Mouse (Mus musculus) adrenal gland, adult 18-20 months (tissue): Measurements from ENCODE around the gene Tbc1d16. TPM values are rescaled to one million over a fixed set of nuclear protein-coding genes. Genes with fewer than 3 reads are reported as not detected.

Source experiments
- DNase-seq, 2 experiments: peaks; one replicate each; pipeline ENCODE4 v3.0.0; 2021 to 2022; ENCODE audit warnings: low spot score in 2 of 2
- total RNA-seq, 2 experiments: library from RNA; stranded (reverse); gene quantifications; 1 replicate in 1 of 2; 2 replicates in 1 of 2; pipeline ENCODE4 v1.2.3; 2021

Gene Tbc1d16
- total RNA-seq, 2 experiments from 2014 or later, result 17.7 to 30.8 TPM

DNA sequence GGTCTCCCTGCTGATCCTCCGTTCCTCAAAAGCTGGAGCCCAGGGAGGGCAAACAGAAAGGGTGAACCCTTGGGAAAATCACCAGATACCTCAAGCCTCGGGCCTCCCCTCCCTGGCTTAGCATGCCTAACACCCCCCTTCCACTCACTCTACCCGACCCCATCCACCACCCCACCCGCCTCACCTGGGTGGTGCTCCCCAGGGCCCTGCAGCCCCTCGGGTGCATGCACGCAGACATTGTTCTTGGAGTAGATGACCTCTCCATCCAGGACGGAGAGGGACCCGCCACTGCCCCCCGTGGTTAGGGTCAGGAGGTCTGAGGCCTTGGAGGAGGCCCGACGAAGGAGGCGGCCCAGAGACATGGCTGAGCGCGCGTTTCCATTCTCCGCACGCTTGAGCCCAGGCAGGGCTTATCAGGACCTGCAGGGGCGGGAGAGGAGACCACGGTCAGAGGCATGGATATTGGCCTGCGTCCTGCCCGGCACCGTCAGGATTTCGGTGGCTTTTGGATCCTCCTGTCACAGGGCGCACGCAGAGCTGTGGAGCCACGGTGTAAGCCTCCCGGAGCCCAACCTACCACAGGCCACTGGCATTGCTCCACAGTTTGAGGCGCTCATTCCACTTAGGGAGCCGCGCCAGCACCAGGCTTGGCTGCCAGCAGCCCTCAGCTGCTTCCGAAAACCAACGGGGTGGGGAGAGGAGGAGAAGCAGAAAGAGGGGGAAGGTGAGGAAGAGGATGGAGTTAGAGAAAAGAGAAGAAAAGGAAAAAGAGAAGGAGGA lies 17.8 kb downstream of the Tbc1d16 start:
- no peak for DNase-seq

DNA sequence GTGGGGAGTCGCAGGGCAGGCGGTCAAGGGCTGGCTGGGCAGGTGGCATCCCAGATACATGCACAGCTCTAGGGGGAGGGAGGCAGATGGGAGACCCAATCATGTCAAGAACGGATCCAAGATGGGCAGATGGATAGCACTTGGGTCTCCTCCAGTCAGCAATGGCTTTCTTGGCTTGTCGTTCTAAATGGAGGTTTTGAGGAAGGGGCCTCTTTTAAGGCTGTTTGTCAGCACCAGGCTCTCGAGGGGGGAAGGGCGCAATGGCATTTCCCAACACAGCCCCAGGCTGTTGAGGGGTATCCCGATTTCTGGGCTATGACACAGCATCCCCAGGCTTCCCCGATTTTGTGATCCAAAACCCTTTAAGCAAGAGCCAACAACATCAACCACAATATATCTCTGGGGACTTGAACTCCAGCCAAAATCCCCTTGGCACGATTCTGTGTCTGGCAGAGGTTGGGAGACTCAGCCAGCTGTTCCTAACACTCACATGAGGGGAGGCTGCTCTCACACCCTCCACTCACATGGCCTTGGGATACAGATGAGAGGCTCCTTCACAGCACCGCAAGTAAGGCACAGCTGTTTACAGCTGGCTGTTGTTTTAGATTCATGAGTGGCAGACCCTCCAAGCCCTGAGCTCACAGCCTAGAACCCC lies 18.8 kb downstream of the Tbc1d16 start:
- DNase-seq, result no peak

DNA sequence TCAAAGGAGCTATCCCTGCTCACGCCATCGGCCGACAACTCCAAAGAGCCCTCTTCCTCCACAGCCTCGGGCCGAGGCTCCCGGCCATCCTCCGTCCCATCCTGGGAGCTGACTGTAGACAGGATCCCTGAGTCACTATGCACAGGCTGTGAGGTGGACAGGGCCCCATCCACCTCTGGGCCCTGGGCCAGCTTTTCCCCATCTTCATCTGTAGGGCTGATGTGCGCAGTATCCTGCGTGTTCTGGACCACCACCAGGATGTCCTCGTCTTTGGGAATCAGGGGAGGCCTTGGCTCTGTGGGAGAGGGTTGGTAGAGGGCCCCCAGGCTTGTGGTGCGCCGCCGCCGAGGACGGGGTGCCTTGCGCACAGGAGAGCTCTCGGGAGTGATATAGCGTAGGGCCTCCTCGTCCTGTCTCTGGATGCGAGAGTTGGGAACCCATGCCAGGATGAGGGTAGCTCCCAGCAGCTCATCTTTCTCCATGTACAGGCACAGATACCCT lies 19.4 kb downstream of the Tbc1d16 start:
- DNase-seq, result no peak

DNA sequence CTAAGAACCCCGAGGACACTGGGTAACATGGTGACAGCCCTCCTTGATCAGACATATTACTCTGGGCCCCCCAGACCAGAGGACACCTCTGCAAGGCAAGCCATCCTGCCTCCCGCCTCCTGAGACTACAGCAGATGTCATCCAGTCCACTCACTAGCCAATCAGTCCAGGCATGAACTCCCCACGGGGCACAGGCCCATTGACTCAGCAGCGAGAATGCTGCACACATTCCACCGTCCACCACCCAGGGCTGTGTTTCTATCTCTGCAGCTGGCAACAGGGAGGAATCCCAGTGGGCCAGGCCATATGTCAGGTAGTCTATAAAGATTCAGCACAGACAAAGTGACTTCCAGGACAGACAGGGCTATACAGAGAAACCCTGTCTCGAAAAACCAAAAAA lies 20.3 kb downstream of the Tbc1d16 start:
- no peak for DNase-seq

DNA sequence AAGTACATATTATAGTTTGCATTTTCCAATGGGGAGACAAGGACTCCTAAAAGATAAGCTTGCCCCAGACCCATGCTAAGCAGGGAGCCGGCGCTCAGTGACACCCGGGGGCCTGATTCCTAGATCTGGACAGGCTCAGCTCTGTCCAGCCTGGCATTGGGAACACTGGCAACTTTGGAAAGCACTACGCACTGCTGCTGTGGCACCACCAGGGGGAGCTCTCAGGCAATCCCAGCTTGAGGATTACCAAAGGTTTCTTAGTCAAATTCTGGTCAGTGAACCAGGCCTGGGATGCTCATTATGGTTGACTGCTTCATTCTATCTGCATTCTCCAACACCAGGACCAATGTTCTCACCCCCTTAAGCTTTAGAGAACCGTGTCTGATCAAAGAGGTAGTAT lies 21.7 kb downstream of the Tbc1d16 start:
- DNase-seq, result peak; percentile 75 to 81

DNA sequence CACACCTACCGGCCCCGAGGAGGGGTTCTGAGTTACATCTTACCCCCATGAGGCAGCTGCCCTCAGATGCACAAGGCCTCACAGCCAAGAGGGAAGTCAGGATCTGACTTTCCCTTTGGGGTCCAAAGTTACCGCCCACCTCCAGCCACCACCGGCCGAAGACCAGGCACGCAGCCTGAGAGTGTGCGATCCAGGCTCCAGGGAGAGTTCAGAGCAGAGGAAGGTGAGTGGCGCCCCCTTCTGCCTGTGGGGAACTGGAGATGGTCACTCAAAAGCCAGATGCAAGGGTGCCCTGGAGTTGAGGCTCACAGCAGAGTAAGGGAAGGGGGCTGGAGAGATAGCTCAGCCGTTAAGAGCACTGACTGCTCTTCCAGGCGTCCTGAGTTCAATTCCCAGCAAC lies 22.6 kb downstream of the Tbc1d16 start:
- DNase-seq, result no peak

DNA sequence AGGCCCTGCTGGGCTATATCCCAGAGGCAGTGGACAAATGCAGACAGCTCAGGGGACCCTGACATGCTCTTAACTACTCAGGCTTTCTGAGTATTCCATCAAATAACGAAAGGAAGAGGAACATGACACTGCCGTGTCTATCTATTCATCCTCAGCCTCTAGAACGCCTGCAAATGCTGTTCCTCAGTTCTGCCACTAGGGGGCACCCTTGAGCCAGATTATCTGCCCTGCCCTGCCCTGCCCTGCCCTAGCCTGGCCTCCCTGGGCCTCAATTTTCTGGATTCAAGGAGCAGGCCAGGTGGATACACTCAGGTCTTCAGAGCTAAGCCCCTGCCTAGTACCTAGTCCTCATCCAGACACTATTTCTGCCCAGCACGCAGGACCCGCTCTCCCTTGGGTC lies 24.9 kb downstream of the Tbc1d16 start:
- DNase-seq, result peak in 1 of 2 experiments; percentile 42

DNA sequence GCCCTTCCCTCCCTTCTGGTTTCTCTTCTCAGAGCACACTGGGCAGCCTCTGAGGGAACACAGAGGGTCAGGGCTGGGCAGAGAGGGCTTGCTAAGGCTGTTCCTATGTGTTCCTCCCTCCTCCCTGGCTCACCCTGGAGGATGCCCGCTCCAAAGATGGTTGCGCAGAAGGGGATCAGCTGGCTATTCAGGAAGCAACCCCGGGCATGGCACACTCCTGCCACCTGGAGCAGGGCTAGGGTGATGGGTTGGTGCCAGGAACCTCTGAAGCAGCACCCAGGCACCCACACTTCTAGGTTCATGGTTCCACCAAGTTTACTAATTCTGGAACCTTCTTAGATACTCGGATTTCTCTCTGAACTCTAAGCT lies 29.1 kb downstream of the Tbc1d16 start:
- no peak for DNase-seq

DNA sequence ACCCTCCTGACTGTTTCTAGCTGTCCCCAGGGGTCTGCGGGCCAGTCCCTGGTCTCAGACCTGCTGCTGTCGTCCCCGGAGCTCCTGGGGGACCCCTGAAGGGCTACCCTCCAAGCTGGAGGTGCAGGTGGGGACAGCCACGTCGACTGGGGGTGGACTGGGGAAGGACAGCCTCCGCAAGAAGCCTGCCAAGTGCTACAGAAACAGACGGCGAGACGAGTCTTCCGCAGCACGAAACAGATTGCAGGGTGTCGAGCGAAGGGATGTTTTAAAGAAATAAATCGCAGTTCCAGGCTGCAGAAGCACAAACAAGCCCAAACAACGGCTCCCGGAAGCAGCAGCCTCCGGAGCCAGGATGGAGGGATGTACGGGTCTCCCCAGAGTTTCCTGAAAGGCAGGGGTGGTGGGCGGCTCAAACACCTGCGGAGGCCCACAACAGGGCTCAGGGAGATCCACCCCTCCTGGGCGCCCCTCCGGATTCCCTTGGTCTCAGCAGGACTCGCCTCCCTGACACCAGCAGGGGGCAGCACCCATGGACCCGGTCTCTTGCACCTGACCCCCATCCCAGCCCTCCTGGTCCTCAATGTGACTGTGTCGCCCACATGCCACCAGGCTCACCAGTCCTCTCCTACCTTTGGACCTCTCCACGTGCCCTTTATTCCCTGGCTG lies 29.6 kb downstream of the Tbc1d16 start:
- DNase-seq, result peak in 1 of 2 experiments; percentile 29

DNA sequence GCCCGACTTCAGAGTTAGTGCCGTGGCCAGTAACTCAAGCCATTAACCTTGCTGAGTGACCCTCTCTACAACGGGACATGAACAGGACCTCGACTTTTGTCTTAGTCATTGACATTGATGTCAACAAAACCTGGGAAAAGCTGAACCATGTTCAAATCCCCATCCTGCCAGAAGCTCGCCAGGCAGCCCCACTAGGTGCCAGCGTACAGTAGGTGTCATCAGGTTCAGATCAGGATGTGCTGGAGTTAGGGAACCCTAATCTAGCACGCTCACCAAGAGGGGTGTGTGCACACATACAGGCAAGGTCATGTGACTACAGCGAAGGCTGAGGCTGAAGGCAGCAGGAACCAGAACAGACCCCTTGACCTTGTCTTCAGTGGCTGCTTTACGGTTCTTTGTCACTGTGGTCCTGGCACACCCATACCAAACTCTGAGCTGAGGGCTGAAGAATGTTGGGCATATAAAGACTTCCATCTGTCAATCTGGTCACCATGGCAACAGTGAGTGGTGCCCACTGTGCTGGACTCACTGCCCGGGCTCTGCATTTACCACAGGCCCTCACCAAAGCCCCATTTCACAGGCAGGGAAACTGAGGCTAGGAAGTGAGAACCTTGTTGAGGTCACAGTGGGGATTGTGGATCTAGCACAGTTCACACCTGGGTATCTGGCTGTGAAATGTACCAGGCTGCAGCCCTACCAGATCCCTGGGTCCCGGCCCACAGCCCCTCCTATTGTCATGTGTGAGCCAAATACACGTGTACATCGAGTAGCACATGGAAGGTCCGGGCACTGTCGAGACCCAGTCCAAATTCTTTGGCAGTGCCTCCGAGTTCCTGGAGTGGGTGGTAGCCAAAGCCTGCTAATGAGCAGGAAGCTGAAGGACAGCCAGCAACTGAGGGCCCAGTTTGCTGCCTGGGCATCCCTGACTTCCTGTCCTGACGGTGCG lies 30.4 kb downstream of the Tbc1d16 start:
- DNase-seq, result no peak

DNA sequence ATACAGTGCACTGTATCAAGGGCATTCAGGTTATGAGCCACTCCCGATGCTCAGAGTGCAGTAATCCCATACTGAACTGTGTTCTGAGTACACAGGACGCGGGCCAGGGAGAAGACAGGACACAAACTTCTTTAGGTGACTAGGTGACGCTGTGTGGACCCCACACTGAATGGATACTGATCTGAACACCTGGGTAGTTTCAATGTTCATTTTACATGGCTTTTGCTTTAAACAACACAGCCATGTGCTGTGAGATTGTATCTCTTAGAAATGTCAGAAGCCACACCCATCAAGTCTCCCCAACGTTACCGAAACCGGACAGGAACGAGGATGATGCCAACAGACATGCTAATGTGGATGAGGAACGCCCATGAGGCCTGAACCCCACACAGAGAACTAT lies 35.7 kb downstream of the Tbc1d16 start:
- no peak for DNase-seq

DNA sequence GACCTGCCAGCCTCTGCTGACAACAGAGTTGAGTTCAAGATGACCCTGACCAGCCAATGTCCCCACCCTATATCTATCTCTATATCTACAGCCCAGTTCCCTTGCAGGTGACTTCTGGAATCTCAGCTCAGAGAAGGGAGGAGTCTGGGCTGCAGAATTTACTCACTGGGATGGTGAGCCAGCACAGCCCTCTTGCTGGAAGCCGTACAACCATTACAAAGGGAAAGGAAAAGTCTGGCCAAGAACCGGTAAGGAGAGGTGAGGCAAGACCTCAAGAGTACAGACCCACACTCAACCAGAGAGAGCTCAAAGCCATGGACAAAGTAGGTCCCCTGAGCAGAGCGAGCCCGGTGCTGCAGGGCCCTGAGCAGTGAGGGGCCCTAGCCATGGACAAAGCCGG lies 36.1 kb downstream of the Tbc1d16 start:
- DNase-seq, result no peak

DNA sequence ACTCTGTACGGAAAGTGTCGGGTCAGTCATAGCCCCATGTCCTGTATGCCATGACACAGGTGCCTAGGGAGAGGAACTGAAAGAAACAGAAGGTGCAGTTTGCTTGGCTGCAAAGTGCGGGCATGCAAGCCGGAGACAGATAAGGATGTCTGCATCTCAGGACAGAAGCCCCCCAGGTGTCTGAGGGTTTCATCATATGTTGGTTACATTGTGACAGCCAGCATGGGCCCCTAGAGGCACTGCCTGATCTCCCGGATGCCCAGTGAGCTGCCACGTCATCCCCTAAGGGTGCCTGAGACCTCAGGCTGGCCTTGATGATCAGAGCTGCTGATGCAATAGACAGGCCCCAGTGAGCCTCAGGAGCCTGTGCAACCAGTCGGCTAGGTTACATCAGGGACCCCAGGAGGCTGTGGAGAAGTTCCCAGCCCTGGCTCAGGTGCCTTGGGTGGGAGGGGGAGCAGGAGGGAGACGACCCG lies 36.7 kb downstream of the Tbc1d16 start:
- peak in 1 of 2 experiments; percentile 43 for DNase-seq

DNA sequence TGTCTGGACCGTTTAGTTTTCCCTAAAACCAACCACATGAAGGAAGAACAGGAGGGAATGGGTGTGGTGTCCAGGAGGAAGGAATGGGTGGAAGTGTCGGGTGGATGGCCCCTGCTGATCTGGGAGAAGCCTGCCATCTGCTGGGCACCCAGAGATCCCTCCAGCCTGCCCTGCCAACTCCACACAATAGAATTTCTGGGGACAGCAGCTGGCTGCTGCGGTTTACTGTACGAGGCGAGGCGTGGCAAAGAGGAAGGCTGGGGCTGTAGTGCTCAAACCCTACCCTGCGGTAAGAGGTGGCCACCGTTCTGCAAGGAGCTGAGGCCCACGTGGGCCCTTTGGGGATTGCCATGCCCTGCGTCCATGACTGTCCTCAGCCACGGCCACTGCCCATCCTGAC lies 37.8 kb downstream of the Tbc1d16 start:
- DNase-seq, result peak; percentile 73 to 74

DNA sequence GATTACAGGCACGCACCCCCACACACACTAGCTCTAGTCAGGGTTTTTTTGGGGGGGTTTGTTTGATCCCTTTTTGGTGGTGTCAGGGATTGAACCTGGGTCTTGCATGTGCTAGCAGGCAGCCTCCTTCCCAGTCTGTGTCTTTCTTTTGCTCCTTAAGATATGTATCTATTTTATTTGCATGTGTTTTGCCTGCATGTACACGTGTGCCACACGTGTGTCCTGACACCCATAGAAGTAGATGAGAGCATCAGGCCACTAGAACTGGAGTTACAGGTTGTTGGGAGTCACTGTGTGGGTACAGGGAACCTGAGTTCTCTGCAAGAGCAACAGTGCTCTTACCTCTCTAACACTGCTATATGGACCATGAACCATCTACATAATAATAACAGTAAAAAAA lies 39.0 kb downstream of the Tbc1d16 start:
- no peak for DNase-seq

DNA sequence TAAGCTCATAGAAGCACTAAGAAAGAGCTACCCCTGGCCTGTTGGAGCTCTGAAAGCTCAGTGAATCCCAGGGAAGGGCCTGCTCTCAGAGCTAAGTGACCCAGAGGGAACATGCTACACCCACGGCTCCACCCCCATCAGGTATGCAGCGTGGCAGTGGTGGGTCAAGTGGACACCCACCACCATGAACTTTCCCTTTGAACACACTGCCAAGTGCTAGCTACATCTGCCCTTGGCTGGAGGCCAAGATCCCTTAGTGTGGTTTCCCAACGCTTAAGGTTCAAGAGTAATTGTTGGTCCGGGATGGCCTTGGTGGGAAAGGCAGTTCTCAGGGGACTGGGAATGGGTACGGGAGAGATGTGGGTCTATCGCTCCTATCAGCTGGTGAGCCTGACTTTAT lies 39.9 kb downstream of the Tbc1d16 start:
- peak in 1 of 2 experiments; percentile 52 for DNase-seq

DNA sequence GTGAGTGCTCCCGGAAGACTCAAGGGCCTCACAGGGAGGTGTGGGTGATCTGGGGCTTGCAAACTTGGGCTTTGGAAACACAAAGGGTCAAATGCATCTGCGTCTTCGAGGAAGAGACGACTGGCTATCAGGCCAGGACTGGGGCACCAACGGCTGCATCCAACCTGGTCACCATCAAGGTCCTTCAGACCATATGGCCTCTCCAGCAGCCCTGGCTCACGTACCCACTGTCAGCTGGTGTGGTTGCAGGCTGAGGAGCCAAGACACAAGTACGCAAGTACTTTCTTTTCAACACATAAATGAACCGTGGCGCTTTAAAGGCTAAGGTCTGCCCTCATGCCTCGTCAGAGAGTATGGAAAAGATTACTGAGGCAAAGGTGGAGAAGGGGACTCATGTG lies 40.5 kb downstream of the Tbc1d16 start:
- no peak for DNase-seq

DNA sequence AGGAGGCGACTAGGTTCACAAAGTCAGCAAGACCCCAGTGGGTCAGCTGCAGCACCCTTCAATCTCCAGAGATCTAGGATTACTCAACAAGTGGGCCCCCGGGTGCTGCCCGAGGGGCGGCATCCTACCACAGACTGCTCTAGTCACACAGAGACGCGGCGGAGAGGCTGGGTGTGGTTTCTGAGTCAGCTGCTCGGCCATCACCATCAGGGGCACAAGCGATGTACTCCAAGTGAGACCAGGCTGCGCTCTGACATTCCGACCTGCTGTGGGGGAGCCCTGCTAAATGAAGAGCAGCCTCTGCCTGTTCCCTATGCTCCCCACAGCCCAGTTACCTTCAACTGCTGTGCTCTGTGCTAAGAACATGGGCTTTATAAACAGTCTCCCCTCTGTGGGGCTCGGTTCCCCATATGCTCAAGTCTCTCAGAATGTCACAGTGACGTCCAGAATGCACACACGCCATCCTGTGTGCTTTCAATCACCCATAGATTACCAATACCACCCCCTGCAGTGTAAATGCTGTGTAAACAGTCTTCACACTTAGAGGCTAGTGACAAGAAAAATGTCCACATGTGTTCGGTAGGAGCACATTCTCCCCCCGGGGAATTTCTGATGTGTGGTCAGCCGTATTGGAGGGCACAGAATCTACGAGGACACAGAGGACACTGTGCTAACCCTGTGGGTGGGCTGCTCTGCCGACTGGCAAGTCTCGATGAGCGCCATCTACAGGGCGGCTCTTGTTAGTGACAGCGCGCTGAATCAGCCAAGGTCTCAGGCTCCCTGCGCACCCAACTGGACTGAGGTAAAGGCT lies 41.1 kb downstream of the Tbc1d16 start:
- peak; percentile 74 to 81 for DNase-seq

DNA sequence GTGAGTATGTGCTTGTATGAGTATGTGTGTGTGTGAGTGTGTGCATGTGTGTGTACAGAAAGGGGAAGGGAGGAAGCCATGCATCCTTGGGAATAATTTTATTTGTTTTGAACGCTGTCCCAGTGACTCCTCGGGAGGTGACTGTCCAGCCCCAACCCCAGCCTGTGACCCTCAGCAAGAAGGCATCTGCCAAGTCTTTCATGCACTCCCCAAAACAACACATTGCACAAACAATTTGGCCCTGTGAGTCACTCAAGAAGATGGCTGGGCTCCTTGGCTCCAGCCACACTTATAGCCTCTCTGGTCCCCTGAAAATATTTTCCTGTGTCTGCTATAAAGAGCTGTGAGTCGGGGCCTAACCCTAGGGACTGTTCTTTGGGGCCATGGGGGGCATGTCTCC lies 41.9 kb downstream of the Tbc1d16 start:
- DNase-seq, result peak in 1 of 2 experiments; percentile 29
